Mouse (Mus musculus): ENCODE data around the gene Lamb2. TPM values are rescaled to one million over a fixed set of nuclear protein-coding genes. Genes with fewer than 3 reads are reported as not detected.
A peak's percentile ranks its signal among the peaks of the same experiment; 100 is the strongest.

Lamb2 gene
- 10 to 100 TPM in 1 of 26 experiments, 1 to 10 TPM in 8, under 1 TPM in 7, not detected in 10; 0.13 to 44.7 (median 1.1) TPM for total RNA-seq (2018; cell fraction: chromatin; rRNA removed)
- total RNA-seq (2018; cell fraction: cytosol; rRNA removed) = 1 to 10 TPM in 3 of 26 experiments, under 1 TPM in 19, not detected in 4; 0.03 to 1.5 (median 0.41) TPM
- total RNA-seq (2018; cell fraction: nucleus; rRNA removed) = 1 to 10 TPM in 5 of 26 experiments, under 1 TPM in 13, not detected in 8; 0.10 to 6.3 (median 0.86) TPM
- polyA plus RNA-seq (2018) = 0.26 to 0.92 TPM (median 0.40 TPM) in 3 replicates

DNA sequence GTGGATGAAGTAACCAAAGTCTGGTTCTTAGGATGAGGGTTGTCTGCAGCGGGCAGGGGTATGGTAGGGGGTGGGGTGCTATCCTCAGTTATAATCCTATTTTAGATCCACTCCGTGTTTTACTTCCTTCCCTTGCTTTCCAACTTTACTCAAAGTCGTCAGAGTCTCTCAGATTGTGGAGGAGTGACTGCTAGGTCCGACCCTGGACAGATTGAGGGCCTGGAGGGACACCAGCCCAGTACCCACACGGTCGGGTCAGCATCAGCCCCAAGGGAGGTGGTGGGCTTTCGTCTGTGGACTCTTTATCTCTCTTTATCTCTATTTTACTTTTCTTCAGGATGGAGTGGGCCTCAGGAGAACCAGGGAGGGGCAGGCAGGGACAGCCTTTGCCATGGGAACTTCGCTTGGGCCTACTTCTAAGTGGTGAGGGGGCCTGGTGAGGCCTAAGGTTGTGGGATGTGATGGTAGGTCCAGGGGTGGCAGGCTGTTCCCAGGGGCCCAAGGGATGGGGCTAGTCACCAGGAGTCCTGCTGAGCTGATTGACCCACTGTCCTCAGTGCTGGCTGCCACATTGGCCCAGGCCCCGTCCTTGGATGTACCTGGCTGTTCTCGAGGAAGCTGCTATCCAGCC, at the start of gene Lamb2:
Gene Lamb2, plus strand, starts transcription at position 16 of the 631 bp plus-strand sequence.
- H3K36me3 ChIP-seq (ENCODE audit: inconsistent target) = no peaks in the 10 kb centered on the region
- H3K4me3 ChIP-seq (ENCODE audit: inconsistent target) = peak within 1 kb of the TSS; percentile 7; the same call in 1 of the 2 replicates
- H3K27ac ChIP-seq = no peak within 1 kb of the TSS
- no peaks in the 10 kb centered on the region for H3K79me2 ChIP-seq (ENCODE audit: inconsistent target)
- WGBS (ENCODE audit: missing documents) = 47% methylated on average over 10 of the region's 10 CpGs

DNA sequence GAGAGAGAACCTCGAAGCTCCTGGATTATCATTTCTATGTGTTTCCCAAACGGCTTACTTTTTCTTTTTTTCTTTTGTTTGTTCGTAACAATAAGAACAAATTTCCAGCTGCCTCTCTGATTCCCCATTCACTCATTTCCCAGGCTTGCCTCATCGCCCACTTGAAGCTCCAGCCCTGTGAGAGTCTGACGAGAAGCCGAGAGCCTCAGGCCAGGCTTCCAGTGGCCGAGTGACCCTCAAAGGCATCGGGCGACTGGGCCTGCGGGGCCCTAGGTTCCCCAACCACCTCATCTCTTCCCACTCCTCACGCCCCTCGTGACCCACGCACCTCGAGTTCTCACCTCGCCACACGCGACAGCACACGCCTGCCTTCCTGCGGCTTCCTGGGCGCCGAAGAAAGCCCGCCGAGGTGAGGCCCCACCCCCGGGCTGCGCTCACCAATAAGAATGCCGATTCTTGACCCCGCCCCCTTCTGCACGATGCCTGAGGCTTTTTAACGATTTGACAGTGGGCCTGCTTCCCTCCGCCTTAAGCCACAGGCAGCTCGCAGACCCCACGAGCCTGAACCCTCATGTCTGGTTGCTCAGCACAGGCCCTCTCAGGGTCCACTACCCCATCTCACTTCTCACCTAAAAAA, 48.0 kb upstream of the Lamb2 start:
- Histone ChIP-seq H3K4me3 (ENCODE audit: inconsistent target) (no peak overlapping the region), H3K79me2 (ENCODE audit: inconsistent target) (no peaks in the 10 kb centered on the region), H3K36me3 (ENCODE audit: inconsistent target) (no peaks in the 10 kb centered on the region), H3K27ac (no peak overlapping the region)
- 60% methylated on average over 32 of the region's 32 CpGs for WGBS (ENCODE audit: missing documents)

DNA sequence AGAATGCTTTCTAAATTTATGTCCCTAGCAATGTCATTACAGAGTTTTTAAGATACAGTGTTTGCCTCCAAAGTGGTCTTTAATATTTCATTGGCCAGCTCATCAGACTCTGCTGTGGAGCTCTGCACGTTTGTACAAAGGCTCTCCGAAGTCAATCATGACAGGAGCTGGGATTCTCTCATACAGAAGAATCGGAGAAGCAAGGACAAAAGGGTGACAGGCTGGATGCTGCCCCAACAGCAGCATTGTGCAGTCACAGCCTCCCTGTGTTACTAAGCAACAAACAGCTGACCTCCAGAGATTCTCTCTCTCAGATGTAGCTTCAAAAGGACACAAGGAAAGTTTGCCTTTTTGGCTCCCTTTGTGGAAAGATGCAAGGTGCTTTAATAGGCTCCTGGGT, 43.4 kb upstream of the Lamb2 start, which contains the start of gene BC048562:
Gene BC048562, plus strand, starts transcription at position 301 of the 400 bp plus-strand sequence.
- no peak within 1 kb of the TSS for H3K27ac ChIP-seq
- no peak within 1 kb of the TSS for H3K4me3 ChIP-seq (ENCODE audit: inconsistent target)
- H3K36me3 ChIP-seq (ENCODE audit: inconsistent target) = no peaks in the 10 kb centered on the region
- H3K79me2 ChIP-seq (ENCODE audit: inconsistent target) = no peaks in the 10 kb centered on the region
- 91% methylated on average over 3 of the region's 3 CpGs for WGBS (ENCODE audit: missing documents)

DNA sequence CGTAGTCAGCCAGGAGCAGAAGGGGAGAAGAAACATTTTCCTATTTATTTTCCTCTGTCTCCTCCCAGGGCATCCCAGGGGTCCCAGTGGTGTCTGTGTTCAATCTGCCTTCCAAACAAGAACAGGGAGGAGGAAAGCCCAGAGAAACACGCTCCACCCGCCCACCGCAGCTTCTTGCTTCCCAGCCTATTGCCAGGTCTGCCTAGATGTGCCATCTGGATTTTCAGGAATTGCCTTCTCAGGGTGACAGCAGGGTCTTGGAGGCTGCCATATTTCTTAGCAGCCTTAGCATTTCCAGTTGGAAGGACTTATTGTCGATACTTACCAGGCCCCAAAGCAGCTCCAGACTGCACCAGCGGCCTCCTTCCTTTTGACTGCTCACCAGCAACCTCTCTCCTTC, 40.4 kb upstream of the Lamb2 start:
- H3K79me2 ChIP-seq (ENCODE audit: inconsistent target) = no peaks in the 10 kb centered on the region
- no peak overlapping the region for H3K27ac ChIP-seq
- no peak overlapping the region for H3K4me3 ChIP-seq (ENCODE audit: inconsistent target)
- WGBS (ENCODE audit: missing documents) = 96% methylated on average over 6 of the region's 6 CpGs
- no peaks in the 10 kb centered on the region for H3K36me3 ChIP-seq (ENCODE audit: inconsistent target)

DNA sequence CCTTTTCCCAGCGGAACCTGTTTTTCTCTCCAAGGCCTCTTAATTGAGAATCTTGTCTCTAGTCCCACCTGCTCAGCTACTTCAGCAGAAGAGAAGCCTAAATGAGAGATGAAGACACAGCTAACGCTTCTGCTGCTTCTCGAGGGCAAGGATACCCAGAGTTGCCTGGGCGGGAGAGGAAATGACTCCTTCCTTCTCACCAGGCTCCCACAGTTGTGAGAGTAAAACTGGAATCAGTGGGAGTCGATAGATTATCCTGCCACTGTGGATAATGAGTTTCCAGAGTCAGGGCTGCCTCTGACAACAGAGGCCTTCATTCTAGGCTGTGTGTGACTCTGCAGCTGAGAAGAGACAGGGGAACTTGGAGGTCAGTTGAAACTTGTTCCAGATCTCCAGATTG, 39.1 kb upstream of the Lamb2 start:
- no peaks in the 10 kb centered on the region for H3K79me2 ChIP-seq (ENCODE audit: inconsistent target)
- WGBS (ENCODE audit: missing documents) = 84% methylated on average over 5 of the region's 5 CpGs
- H3K4me3 ChIP-seq (ENCODE audit: inconsistent target) = no peak overlapping the region
- no peak overlapping the region for H3K27ac ChIP-seq
- H3K36me3 ChIP-seq (ENCODE audit: inconsistent target) = no peaks in the 10 kb centered on the region

DNA sequence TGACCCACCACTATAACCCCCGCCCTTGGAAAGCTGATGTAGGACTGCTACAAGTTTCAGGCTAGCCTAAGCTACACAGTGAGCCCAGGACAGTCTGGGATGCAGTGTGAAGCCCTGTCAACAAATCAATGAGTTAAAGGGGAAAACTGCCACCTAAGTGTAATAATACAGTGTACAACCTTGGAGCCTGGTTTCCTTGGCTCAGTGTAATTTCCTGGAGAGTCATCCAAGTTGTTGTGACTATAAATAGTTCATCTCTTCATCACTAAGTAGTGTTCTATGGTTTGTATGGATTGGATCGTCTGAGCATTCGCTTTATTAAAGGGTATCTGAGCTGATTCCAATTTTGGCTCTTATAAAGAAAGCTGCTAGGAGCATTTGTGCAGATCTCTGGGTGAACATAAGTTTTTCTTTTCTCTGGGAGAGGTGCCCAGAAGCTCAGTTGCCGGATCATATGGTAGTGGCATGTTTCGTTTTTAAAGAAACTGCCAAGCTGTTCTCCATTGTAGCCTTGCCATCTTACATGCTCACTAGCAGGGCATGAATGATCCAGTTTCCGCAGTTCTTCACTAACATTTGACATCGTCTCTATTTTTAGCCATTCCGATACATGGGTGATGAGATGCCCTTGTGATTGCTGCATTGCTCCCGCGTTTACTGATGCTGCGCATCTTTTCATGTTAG, 38.2 kb upstream of the Lamb2 start:
- WGBS (ENCODE audit: missing documents) = 94% methylated on average over 11 of the region's 11 CpGs
- H3K79me2 ChIP-seq (ENCODE audit: inconsistent target) = no peaks in the 10 kb centered on the region
- no peak overlapping the region for H3K27ac ChIP-seq
- no peak overlapping the region for H3K4me3 ChIP-seq (ENCODE audit: inconsistent target)
- H3K36me3 ChIP-seq (ENCODE audit: inconsistent target) = no peaks in the 10 kb centered on the region

DNA sequence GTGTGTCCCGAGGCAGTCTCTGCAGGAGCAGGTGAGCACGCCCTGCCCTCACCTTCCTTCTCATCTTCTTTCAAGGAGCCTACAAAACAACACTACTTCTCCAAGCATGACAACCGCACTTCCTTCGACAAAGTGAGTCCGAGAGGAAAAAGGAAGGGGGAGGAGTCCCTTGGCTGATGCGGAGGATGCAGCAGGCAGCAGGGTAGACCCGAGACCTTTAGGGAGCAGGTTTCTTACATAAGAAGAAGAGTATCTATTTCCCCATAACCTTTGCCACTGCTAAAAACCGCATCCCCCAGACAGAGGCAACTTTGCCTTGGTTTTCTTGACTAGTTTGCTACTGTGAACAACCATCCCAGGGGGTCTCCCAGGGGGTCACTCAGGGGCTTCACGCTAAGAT, 34.4 kb upstream of the Lamb2 start:
- Histone ChIP-seq H3K79me2 (ENCODE audit: inconsistent target) (no peaks in the 10 kb centered on the region), H3K4me3 (ENCODE audit: inconsistent target) (no peak overlapping the region), H3K36me3 (ENCODE audit: inconsistent target) (no peaks in the 10 kb centered on the region), H3K27ac (no peak overlapping the region)
- WGBS (ENCODE audit: missing documents) = 27% methylated on average over 9 of the region's 9 CpGs

DNA sequence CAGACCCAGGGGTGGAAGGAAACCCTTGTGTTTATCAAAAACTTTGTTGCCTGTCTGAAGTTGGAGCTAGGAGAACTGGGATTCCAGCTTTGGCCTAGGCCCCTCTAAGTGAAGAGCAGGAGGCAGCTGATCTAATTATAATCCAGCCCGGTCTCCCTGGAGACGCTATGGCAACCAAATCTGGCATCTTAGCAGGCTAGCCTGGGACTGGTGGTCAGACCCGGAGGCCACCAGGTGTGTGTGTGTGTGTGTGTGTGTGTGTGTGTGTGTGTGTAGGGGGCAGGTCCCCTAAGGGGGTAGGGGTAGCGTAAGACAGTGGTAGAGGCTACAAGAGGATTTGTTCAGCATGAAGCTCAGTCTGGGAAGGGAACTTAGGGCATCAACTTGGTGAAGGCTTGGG, 29.7 kb upstream of the Lamb2 start:
- no peak overlapping the region for H3K27ac ChIP-seq
- H3K4me3 ChIP-seq (ENCODE audit: inconsistent target) = no peak overlapping the region
- no peaks in the 10 kb centered on the region for H3K79me2 ChIP-seq (ENCODE audit: inconsistent target)
- no peaks in the 10 kb centered on the region for H3K36me3 ChIP-seq (ENCODE audit: inconsistent target)
- WGBS (ENCODE audit: missing documents) = 76% methylated on average over 4 of the region's 4 CpGs

DNA sequence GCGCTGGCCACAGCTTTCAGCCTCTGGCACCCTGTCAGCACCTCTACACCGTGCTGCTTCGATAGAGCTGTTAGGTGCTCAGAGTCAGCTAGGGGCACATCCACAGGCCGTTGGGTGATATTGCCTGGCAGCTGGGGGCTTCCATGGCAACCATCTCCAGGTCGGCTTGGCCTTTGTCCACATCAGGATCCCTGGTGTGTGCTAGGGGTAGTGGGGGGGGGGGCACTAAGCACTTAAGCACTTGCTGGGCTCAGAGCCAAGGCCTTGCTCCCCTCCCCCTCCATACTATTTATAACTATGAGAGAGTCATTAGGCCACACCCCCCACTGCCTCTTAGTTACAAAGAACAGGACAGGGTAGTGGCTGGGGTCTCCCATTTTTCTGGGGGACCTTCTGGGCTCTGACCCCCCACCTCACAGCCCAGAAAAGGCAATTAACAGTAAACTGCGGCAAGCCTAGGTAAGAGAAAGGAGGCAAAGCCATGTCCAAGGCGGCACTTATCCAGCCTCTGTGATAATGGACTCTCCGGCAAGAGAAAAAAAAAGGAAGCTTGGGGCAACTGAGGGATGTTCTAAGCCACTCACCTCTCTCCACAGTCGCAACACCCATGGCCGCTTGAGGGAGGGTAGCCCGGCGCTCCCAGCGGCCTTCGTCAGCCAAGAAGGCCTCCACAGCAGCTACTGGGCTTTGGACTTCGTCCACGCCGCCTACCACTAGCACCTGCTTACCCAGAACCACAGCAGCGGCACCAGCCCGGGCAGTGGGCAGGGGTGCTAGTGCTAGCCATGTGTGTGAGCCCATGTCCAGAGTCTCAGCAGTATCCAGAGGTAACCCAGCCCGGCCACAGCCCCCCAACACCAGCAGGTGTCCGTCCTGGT, 29.0 kb upstream of the Lamb2 start:
- Histone ChIP-seq H3K4me3 (ENCODE audit: inconsistent target) (no peak overlapping the region), H3K27ac (no peak overlapping the region), H3K36me3 (ENCODE audit: inconsistent target) (no peaks in the 10 kb centered on the region), H3K79me2 (ENCODE audit: inconsistent target) (no peaks in the 10 kb centered on the region)
- 66% methylated on average over 21 of the region's 21 CpGs for WGBS (ENCODE audit: missing documents)

DNA sequence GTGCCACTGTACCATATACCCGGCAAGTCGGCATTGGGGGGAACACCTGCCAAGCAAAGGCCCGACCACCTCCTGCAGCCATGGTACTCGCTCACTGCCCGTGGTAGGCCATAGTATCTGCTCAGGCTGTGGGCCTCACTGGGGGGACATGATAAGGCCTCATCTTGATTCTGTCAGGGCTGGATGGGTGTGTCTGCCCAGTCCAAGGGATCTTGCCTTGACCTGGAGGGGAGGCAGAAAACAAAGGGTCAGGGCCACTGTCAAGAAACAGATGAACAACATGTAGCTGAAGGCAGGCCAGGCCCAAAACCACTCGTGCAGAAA, 28.4 kb upstream of the Lamb2 start:
- 96% methylated on average over 6 of the region's 6 CpGs for WGBS (ENCODE audit: missing documents)
- H3K27ac ChIP-seq = no peak overlapping the region

DNA sequence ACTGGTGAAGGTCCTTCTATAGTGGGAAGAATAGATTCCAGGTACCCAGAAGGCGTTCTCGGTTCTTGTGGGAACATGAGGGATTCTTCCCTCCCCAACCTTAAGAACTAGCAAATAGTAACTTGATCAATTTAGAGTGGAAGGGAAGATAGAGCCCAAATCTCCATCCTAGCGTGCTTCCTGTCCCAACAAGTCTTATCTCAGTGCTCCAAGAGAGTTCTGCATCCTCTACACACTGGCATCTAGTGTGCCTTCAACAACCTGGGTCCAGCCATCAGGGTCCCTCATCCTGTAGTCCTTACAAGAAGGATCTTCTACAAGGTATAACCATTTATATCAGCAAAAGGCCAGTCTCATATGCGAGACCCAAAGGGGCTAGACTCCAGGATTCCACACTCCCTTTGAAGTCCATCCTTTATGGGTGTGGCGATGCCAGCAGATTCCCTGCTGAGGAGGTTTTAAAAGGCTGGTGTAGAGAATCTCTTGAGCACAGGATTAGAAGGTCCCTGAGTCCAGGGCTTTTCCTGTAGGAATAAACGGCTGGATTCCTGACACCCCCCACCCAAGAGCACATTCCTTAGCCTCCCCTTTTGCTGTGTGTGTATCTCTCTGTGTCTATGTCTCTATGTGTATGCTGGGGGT, 27.9 kb upstream of the Lamb2 start:
- Histone ChIP-seq H3K27ac (no peak overlapping the region), H3K36me3 (ENCODE audit: inconsistent target) (no peaks in the 10 kb centered on the region), H3K79me2 (ENCODE audit: inconsistent target) (no peaks in the 10 kb centered on the region), H3K4me3 (ENCODE audit: inconsistent target) (no peak overlapping the region)
- 93% methylated on average over 5 of the region's 6 CpGs for WGBS (ENCODE audit: missing documents)

More for the DNA sequence above, 28.4 kb upstream of the Lamb2 start:
- H3K36me3 ChIP-seq (ENCODE audit: inconsistent target) = no peaks in the 10 kb centered on the region
- no peak overlapping the region for H3K4me3 ChIP-seq (ENCODE audit: inconsistent target)
- no peaks in the 10 kb centered on the region for H3K79me2 ChIP-seq (ENCODE audit: inconsistent target)

DNA sequence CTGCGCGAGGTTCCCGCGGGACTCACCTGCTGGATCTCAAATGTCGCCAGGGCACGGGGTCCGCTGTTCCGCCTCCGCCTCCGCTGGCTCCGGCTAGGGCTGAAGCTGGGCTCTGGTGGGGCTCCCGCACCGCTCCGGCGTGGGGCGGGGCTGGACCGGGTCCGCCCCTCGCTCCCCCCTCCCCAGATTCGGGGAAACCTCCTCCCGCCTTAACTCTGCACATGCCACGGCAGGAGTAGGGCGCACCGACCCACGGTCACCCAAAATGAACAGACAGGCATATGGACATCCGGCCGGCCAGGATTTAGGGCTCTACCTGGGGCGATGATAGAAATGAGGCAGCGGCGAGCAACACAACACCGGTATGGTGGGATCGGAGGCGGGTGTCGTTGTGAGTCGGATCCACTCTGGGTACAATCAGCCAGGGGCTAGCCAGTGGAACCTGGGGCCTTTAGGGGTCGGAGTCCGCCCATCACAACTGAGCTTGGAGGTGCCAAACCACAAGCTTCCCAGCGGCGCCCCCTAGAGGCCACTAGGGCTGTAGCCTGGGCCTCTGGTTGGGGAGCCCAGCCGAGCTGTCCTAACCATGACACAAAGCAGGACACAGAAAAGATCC, 27.1 kb upstream of the Lamb2 start:
- Histone ChIP-seq H3K36me3 (ENCODE audit: inconsistent target) (no peaks in the 10 kb centered on the region), H3K79me2 (ENCODE audit: inconsistent target) (no peaks in the 10 kb centered on the region), H3K4me3 (ENCODE audit: inconsistent target) (peak overlapping the region; percentile 23; the same call in 1 of the 2 replicates), H3K27ac (no peak overlapping the region)
- WGBS (ENCODE audit: missing documents) = 3% methylated on average over 40 of the region's 40 CpGs

DNA sequence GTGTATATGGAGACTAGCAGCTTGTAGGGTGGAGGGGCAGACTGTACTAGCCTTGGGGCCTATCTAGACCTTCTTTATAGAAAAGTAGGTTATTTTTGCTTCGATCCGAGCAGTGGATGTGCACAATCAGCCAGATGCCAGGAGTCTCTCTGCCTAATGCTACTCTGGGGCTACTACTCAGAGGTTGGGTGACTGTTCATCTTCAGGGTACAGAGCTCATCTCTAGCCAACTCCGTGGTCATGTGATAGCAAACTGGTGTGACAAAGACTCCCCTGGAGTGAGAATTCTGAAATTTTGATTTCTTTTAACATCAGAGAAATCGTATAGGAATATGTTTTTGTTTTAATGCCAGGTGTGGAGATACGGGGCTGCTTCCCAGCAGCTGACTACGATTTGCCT, 26.6 kb upstream of the Lamb2 start:
- Histone ChIP-seq H3K36me3 (ENCODE audit: inconsistent target) (no peaks in the 10 kb centered on the region), H3K79me2 (ENCODE audit: inconsistent target) (no peaks in the 10 kb centered on the region), H3K4me3 (ENCODE audit: inconsistent target) (no peak overlapping the region; the same call in 1 of the 2 replicates), H3K27ac (no peak overlapping the region)
- WGBS (ENCODE audit: missing documents) = 64% methylated on average over 6 of the region's 6 CpGs

All from macrophage (primary cell).